Mouse (Mus musculus): ENCODE measurements around the gene Fkbpl. TPM values are rescaled to one million over a fixed set of nuclear protein-coding genes. Genes with fewer than 3 reads are reported as not detected.
A peak's percentile ranks its signal among the peaks of the same experiment; 100 is the strongest.

Gene Fkbpl
- polyA plus RNA-seq, 1 experiment from 2014 or later, result 16.6 TPM

GRCm38 (mm10) chr17:34651507-34652221, 7.1 kb downstream of the Fkbpl start:
- no peaks in the 10 kb centered on the region for H3K9me3 ChIP-seq (replicated peaks; ENCODE audit: control insufficient read depth, low read length)
- peaks cover 10% of the 10 kb centered on the region for H3K36me3 ChIP-seq (replicated peaks; ENCODE audit: control insufficient read depth, insufficient read depth, low read depth, low read length)
- DNase-seq (ENCODE audit: low spot score) (peak; percentile 38), ATAC-seq (replicated peaks; ENCODE audit: insufficient number of reproducible peaks, low FRiP score, low TSS enrichment, low read depth) (no peak)
- peaks cover 5% of the 10 kb centered on the region; the same call in 1 of the 2 replicates for H3K4me1 ChIP-seq (ENCODE audit: control insufficient read depth, insufficient read depth, low read length)
- no peak overlapping the region for H3K4me2 ChIP-seq (ENCODE audit: low read depth, low read length)
- WGBS, result 48% methylated on average over 19 of the region's 19 CpGs
- H3K9ac ChIP-seq (replicated peaks; ENCODE audit: low read length), result no peak overlapping the region
- H3K27ac ChIP-seq (replicated peaks; ENCODE audit: low read depth, low read length), result no peak overlapping the region
- H3K27me3 ChIP-seq (ENCODE audit: control insufficient read depth, insufficient read depth, low read length), result no peaks in the 10 kb centered on the region
- no peak overlapping the region for H3K4me3 ChIP-seq (ENCODE audit: low read depth, low read length)

GRCm38 (mm10) chr17:34652546-34652945, 8.0 kb downstream of the Fkbpl start:
- H3K36me3 ChIP-seq (replicated peaks; ENCODE audit: control insufficient read depth, insufficient read depth, low read depth, low read length), result peaks cover 10% of the 10 kb centered on the region
- H3K27ac ChIP-seq (replicated peaks; ENCODE audit: low read depth, low read length), result no peak overlapping the region
- H3K4me2 ChIP-seq (ENCODE audit: low read depth, low read length), result no peak overlapping the region
- no peak overlapping the region for H3K4me3 ChIP-seq (ENCODE audit: low read depth, low read length)
- no peaks in the 10 kb centered on the region for H3K27me3 ChIP-seq (ENCODE audit: control insufficient read depth, insufficient read depth, low read length)
- H3K9me3 ChIP-seq (replicated peaks; ENCODE audit: control insufficient read depth, low read length), result no peaks in the 10 kb centered on the region
- no peak overlapping the region for H3K9ac ChIP-seq (replicated peaks; ENCODE audit: low read length)
- DNase-seq (ENCODE audit: low spot score), result no peak
- no peak for ATAC-seq (replicated peaks; ENCODE audit: insufficient number of reproducible peaks, low FRiP score, low TSS enrichment, low read depth)
- WGBS, result 91% methylated on average over 10 of the region's 10 CpGs
- H3K4me1 ChIP-seq (ENCODE audit: control insufficient read depth, insufficient read depth, low read length), result peaks cover 5% of the 10 kb centered on the region; the same call in 1 of the 2 replicates

- no peaks in the 10 kb centered on the region for H3K9me3 ChIP-seq (replicated peaks; ENCODE audit: control insufficient read depth, low read length)
- peaks cover 3% of the 10 kb centered on the region; the same call in 1 of the 2 replicates for H3K4me1 ChIP-seq (ENCODE audit: control insufficient read depth, insufficient read depth, low read length)
- no peak overlapping the region for H3K4me2 ChIP-seq (ENCODE audit: low read depth, low read length)
- DNase-seq (ENCODE audit: low spot score) (no peak), ATAC-seq (replicated peaks; ENCODE audit: insufficient number of reproducible peaks, low FRiP score, low TSS enrichment, low read depth) (no peak)
- peaks cover 10% of the 10 kb centered on the region for H3K36me3 ChIP-seq (replicated peaks; ENCODE audit: control insufficient read depth, insufficient read depth, low read depth, low read length)
- 95% methylated on average over 8 of the region's 8 CpGs for WGBS
- H3K27me3 ChIP-seq (ENCODE audit: control insufficient read depth, insufficient read depth, low read length), result no peaks in the 10 kb centered on the region
- H3K27ac ChIP-seq (replicated peaks; ENCODE audit: low read depth, low read length), result no peak overlapping the region
- H3K4me3 ChIP-seq (ENCODE audit: low read depth, low read length), result no peak overlapping the region
- no peak overlapping the region for H3K9ac ChIP-seq (replicated peaks; ENCODE audit: low read length)
These were observed 8.4 kb downstream of the Fkbpl start for GRCm38 (mm10) chr17:34652985-34653384.

GRCm38 (mm10) chr17:34653746-34654285, 9.3 kb downstream of the Fkbpl start:
- Histone ChIP-seq H3K9me3 (replicated peaks; ENCODE audit: control insufficient read depth, low read length) (no peaks in the 10 kb centered on the region), H3K4me1 (ENCODE audit: control insufficient read depth, insufficient read depth, low read length) (no peaks in the 10 kb centered on the region), H3K27ac (replicated peaks; ENCODE audit: low read depth, low read length) (no peak overlapping the region), H3K4me2 (ENCODE audit: low read depth, low read length) (no peak overlapping the region), H3K4me3 (ENCODE audit: low read depth, low read length) (no peak overlapping the region), H3K9ac (replicated peaks; ENCODE audit: low read length) (no peak overlapping the region), H3K27me3 (ENCODE audit: control insufficient read depth, insufficient read depth, low read length) (no peaks in the 10 kb centered on the region), H3K36me3 (replicated peaks; ENCODE audit: control insufficient read depth, insufficient read depth, low read depth, low read length) (peaks cover 10% of the 10 kb centered on the region)
- DNase-seq (ENCODE audit: low spot score) (peak; percentile 75), ATAC-seq (replicated peaks; ENCODE audit: insufficient number of reproducible peaks, low FRiP score, low TSS enrichment, low read depth) (no peak)
- 65% methylated on average over 9 of the region's 9 CpGs for WGBS

GRCm38 (mm10) chr17:34654392-34654791, 9.8 kb downstream of the Fkbpl start:
- Histone ChIP-seq H3K9ac (replicated peaks; ENCODE audit: low read length) (no peak overlapping the region), H3K4me2 (ENCODE audit: low read depth, low read length) (no peak overlapping the region), H3K27ac (replicated peaks; ENCODE audit: low read depth, low read length) (no peak overlapping the region), H3K4me1 (ENCODE audit: control insufficient read depth, insufficient read depth, low read length) (no peaks in the 10 kb centered on the region), H3K27me3 (ENCODE audit: control insufficient read depth, insufficient read depth, low read length) (0 out of 2 replicates have a peak, but pooled peaks cover 2% of the 10 kb centered on the region), H3K4me3 (ENCODE audit: low read depth, low read length) (no peak overlapping the region), H3K36me3 (replicated peaks; ENCODE audit: control insufficient read depth, insufficient read depth, low read depth, low read length) (peaks cover 10% of the 10 kb centered on the region), H3K9me3 (replicated peaks; ENCODE audit: control insufficient read depth, low read length) (no peaks in the 10 kb centered on the region)
- DNase-seq (ENCODE audit: low spot score) (no peak), ATAC-seq (replicated peaks; ENCODE audit: insufficient number of reproducible peaks, low FRiP score, low TSS enrichment, low read depth) (no peak)
- 96% methylated on average over 13 of the region's 13 CpGs for WGBS

GRCm38 (mm10) chr17:34655160-34655559, 10.6 kb downstream of the Fkbpl start:
- Histone ChIP-seq H3K4me3 (ENCODE audit: low read depth, low read length) (no peak overlapping the region), H3K9me3 (replicated peaks; ENCODE audit: control insufficient read depth, low read length) (no peaks in the 10 kb centered on the region), H3K9ac (replicated peaks; ENCODE audit: low read length) (no peak overlapping the region), H3K27me3 (ENCODE audit: control insufficient read depth, insufficient read depth, low read length) (peaks cover 2% of the 10 kb centered on the region), H3K36me3 (replicated peaks; ENCODE audit: control insufficient read depth, insufficient read depth, low read depth, low read length) (peaks cover 10% of the 10 kb centered on the region), H3K4me2 (ENCODE audit: low read depth, low read length) (no peak overlapping the region), H3K27ac (replicated peaks; ENCODE audit: low read depth, low read length) (no peak overlapping the region), H3K4me1 (ENCODE audit: control insufficient read depth, insufficient read depth, low read length) (no peaks in the 10 kb centered on the region)
- DNase-seq (ENCODE audit: low spot score), result no peak
- 89% methylated on average over 7 of the region's 7 CpGs for WGBS
- ATAC-seq (replicated peaks; ENCODE audit: insufficient number of reproducible peaks, low FRiP score, low TSS enrichment, low read depth), result no peak

GRCm38 (mm10) chr17:34655581-34655991, 11.0 kb downstream of the Fkbpl start:
- Histone ChIP-seq H3K4me3 (ENCODE audit: low read depth, low read length) (no peak overlapping the region), H3K27ac (replicated peaks; ENCODE audit: low read depth, low read length) (no peak overlapping the region), H3K4me2 (ENCODE audit: low read depth, low read length) (no peak overlapping the region), H3K9ac (replicated peaks; ENCODE audit: low read length) (no peak overlapping the region), H3K27me3 (ENCODE audit: control insufficient read depth, insufficient read depth, low read length) (peaks cover 7% of the 10 kb centered on the region), H3K9me3 (replicated peaks; ENCODE audit: control insufficient read depth, low read length) (no peaks in the 10 kb centered on the region), H3K4me1 (ENCODE audit: control insufficient read depth, insufficient read depth, low read length) (no peaks in the 10 kb centered on the region; the same call in 1 of the 2 replicates), H3K36me3 (replicated peaks; ENCODE audit: control insufficient read depth, insufficient read depth, low read depth, low read length) (peaks cover 10% of the 10 kb centered on the region)
- DNase-seq (ENCODE audit: low spot score) (no peak), ATAC-seq (replicated peaks; ENCODE audit: insufficient number of reproducible peaks, low FRiP score, low TSS enrichment, low read depth) (no peak)
- WGBS, result 57% methylated on average over 4 of the region's 4 CpGs

GRCm38 (mm10) chr17:34656666-34657065, 12.1 kb downstream of the Fkbpl start:
- H3K9ac ChIP-seq (replicated peaks; ENCODE audit: low read length), result no peak overlapping the region
- H3K9me3 ChIP-seq (replicated peaks; ENCODE audit: control insufficient read depth, low read length), result no peaks in the 10 kb centered on the region
- H3K4me1 ChIP-seq (ENCODE audit: control insufficient read depth, insufficient read depth, low read length), result no peaks in the 10 kb centered on the region; the same call in 1 of the 2 replicates
- H3K4me2 ChIP-seq (ENCODE audit: low read depth, low read length), result no peak overlapping the region
- DNase-seq (ENCODE audit: low spot score), result no peak
- H3K27ac ChIP-seq (replicated peaks; ENCODE audit: low read depth, low read length), result no peak overlapping the region
- peaks cover 6% of the 10 kb centered on the region for H3K36me3 ChIP-seq (replicated peaks; ENCODE audit: control insufficient read depth, insufficient read depth, low read depth, low read length)
- ATAC-seq (replicated peaks; ENCODE audit: insufficient number of reproducible peaks, low FRiP score, low TSS enrichment, low read depth), result no peak
- peaks cover 11% of the 10 kb centered on the region for H3K27me3 ChIP-seq (ENCODE audit: control insufficient read depth, insufficient read depth, low read length)
- WGBS, result 57% methylated on average over 8 of the region's 8 CpGs
- H3K4me3 ChIP-seq (ENCODE audit: low read depth, low read length), result no peak overlapping the region

Measured in embryonic facial prominence, embryonic 11.5 days (tissue).